Mouse (Mus musculus) CH12.LX (cell line): ENCODE results near the gene Tmem198. TPM values are rescaled to one million over a fixed set of nuclear protein-coding genes. Genes with fewer than 3 reads are reported as not detected.

Experiments used
- DNase-seq: peaks from one replicate; pipeline ENCODE4 v3.0.0-alpha.2; 2013; ENCODE audit errors: extremely low read depth
- H3K27ac ChIP-seq: 2 replicates; pipeline ENCODE4 v1.5.1; 2012; ENCODE audit warnings: low read depth, mild to moderate bottlenecking, control low read depth, moderate library complexity; ENCODE audit not compliant: insufficient read depth
- H3K27me3 ChIP-seq: replicated peaks from 2 replicates; pipeline ENCODE3; 2012; ENCODE audit warnings: inconsistent platforms
- H3K36me3 ChIP-seq, 2 experiments: replicated peaks in 1 of 2; 2 replicates each; pipeline versions ENCODE3 to v1.6.1; 2012; ENCODE audit warnings: inconsistent platforms in 1 of 2, low read length in 1 of 2, mild to moderate bottlenecking in 1 of 2, mixed read lengths in 1 of 2, moderate library complexity in 1 of 2; ENCODE audit not compliant: control insufficient read depth in 1 of 2, insufficient read depth in 1 of 2
- H3K4me1 ChIP-seq, 2 experiments: 2 replicates each; pipeline ENCODE4 v1.6.1; 2012; ENCODE audit warnings: inconsistent platforms in 1 of 2, moderate library complexity in 1 of 2; ENCODE audit not compliant: insufficient read depth in 2 of 2, control insufficient read depth in 1 of 2
- H3K4me2 ChIP-seq: 2 replicates; pipeline ENCODE4 v1.6.1; 2012; ENCODE audit warnings: low read depth, mild to moderate bottlenecking, control low read depth; ENCODE audit not compliant: poor library complexity, insufficient read depth, severe bottlenecking
- H3K4me3 ChIP-seq, 3 experiments: fragments of 150-350 bp in 1 of 3; sonication (generic) in 1 of 3; replicated peaks in 1 of 3; 2 replicates each; pipeline versions ENCODE3 to v1.5.1; 2011 to 2012; ENCODE audit warnings: low read depth in 2 of 3, low read length in 2 of 3, mild to moderate bottlenecking in 2 of 3, moderate library complexity in 2 of 3, control low read depth in 1 of 3, improper control_type of control experiment in 1 of 3, inconsistent platforms in 1 of 3, mixed read lengths in 1 of 3; ENCODE audit not compliant: poor library complexity in 1 of 3
- H3K79me2 ChIP-seq: replicated peaks from 2 replicates; pipeline ENCODE4 v1.6.1; 2012; ENCODE audit warnings: mild to moderate bottlenecking, moderate library complexity; ENCODE audit not compliant: control insufficient read depth, poor library complexity, insufficient read depth, severe bottlenecking; ENCODE audit errors: extremely low read depth
- H3K9ac ChIP-seq: 2 replicates; pipeline ENCODE4 v1.6.1; 2012; ENCODE audit warnings: low read depth, mild to moderate bottlenecking, control low read depth, moderate library complexity; ENCODE audit not compliant: insufficient read depth
- H3K9me3 ChIP-seq: replicated peaks from 2 replicates; pipeline ENCODE3; 2012; ENCODE audit warnings: low read length, inconsistent platforms, mixed read lengths
- BHLHE40 ChIP-seq: IDR thresholded peaks from 2 replicates; pipeline ENCODE4 v1.6.1; 2011; ENCODE audit warnings: mild to moderate bottlenecking, low read depth, low read length, improper control_type of control experiment
- CHD2 ChIP-seq: IDR thresholded peaks from 2 replicates; pipeline ENCODE4 v1.6.1; 2011; ENCODE audit warnings: low read length, improper control_type of control experiment
- ETS1 ChIP-seq: conservative IDR thresholded peaks from 2 replicates; pipeline ENCODE4 v1.6.1; 2012; ENCODE audit warnings: low read depth, mild to moderate bottlenecking, inconsistent platforms, low read length, improper control_type of control experiment, moderate library complexity
- MAFK ChIP-seq: IDR thresholded peaks from 2 replicates; pipeline ENCODE4 v1.6.1; 2011; ENCODE audit warnings: low read length, improper control_type of control experiment; ENCODE audit not compliant: insufficient replicate concordance
- MAZ ChIP-seq: IDR thresholded peaks from 2 replicates; pipeline ENCODE4 v1.6.1; 2012; ENCODE audit warnings: low read depth, mild to moderate bottlenecking, inconsistent platforms, low read length, improper control_type of control experiment, moderate library complexity
- MXI1 ChIP-seq: IDR thresholded peaks from 2 replicates; pipeline ENCODE4 v1.6.1; 2011; ENCODE audit warnings: mild to moderate bottlenecking, low read depth, low read length, improper control_type of control experiment
- NELFE ChIP-seq: IDR thresholded peaks from 2 replicates; pipeline ENCODE4 v1.6.1; 2011; ENCODE audit warnings: low read depth, low read length, improper control_type of control experiment
- NRF1 ChIP-seq: IDR thresholded peaks from 2 replicates; pipeline ENCODE4 v1.6.1; 2014; ENCODE audit warnings: low read depth, mild to moderate bottlenecking, inconsistent platforms, low read length, improper control_type of control experiment, moderate library complexity
- PAX5 ChIP-seq: IDR thresholded peaks from 2 replicates; pipeline ENCODE4 v1.6.1; 2012; ENCODE audit warnings: low read length, inconsistent platforms, mixed read lengths
- POLR2A ChIP-seq: IDR thresholded peaks from 2 replicates; pipeline ENCODE4 v1.6.1; 2011; ENCODE audit warnings: low read depth, mild to moderate bottlenecking, improper control_type of control experiment, low read length
- RAD21 ChIP-seq: IDR thresholded peaks from 2 replicates; pipeline ENCODE4 v1.6.1; 2011; ENCODE audit warnings: low read depth, mild to moderate bottlenecking, low read length, improper control_type of control experiment, moderate library complexity
- UBTF ChIP-seq: IDR thresholded peaks from 2 replicates; pipeline ENCODE4 v1.6.1; 2012; ENCODE audit warnings: low read depth, mild to moderate bottlenecking, inconsistent platforms, low read length, improper control_type of control experiment, moderate library complexity
- USF1 ChIP-seq: IDR thresholded peaks from 2 replicates; pipeline ENCODE4 v1.6.1; 2014; ENCODE audit warnings: low read depth, mild to moderate bottlenecking, inconsistent platforms, low read length, improper control_type of control experiment
- dilution Hi-C: fragments of 300-500 bp; cut with MboI; formaldehyde crosslinking; loops from 2 replicates; pipeline ENCODE4 v1.14.3; 2020; ENCODE audit warnings: low sequenced_read_pairs; ENCODE audit not compliant: extremely low pct_unique_long_range_greater_than_20kb, extremely low pct_ligation_motif_present
- in situ Hi-C: fragments of 300-500 bp; cut with MboI; formaldehyde crosslinking; loops from 3 replicates; pipeline ENCODE4 v1.14.3; 2019; ENCODE audit warnings: low sequenced_read_pairs, low pct_ligation_motif_present, low pct_unique_long_range_greater_than_20kb, mixed read lengths
- polyA plus RNA-seq: library from polyadenylated mRNA; unstranded; fragments of >175 nt; gene quantifications from 2 replicates; pipeline ENCODE4 v1.2.1, GENCODE M21; 2012; ENCODE audit warnings: low read depth; ENCODE audit not compliant: insufficient read length
- total RNA-seq, 2 experiments: library from RNA; depleted of rRNA; stranded (reverse); fragments of 300-350 nt in 1 of 2; fragments of >200 nt in 1 of 2; gene quantifications; 2 replicates each; pipeline ENCODE4 v1.2.3; 2012 to 2014

Tmem198 gene
- total and polyA plus RNA-seq, 3 experiments = 0.51 to 1.1 (median 0.80) TPM

- Histone ChIP-seq H3K4me3 (no peak overlapping the region), H3K9me3 (no peaks in the 10 kb centered on the region), H3K36me3 (peaks cover 33 to 49% of the 10 kb centered on the region in 2 experiments), H3K79me2 (no peaks in the 10 kb centered on the region), H3K4me2 (no peak overlapping the region), H3K9ac (no peak overlapping the region), H3K4me1 (peaks cover 17 to 28% of the 10 kb centered on the region in 2 experiments), H3K27ac (no peak overlapping the region), H3K27me3 (peaks cover 29% of the 10 kb centered on the region)
- dilution Hi-C loops (no loop called here), in situ Hi-C loops (no loop called here)
- no peak for DNase-seq
- no peak for TF ChIP-seq NRF1
- no peak for TF ChIP-seq PAX5
- no peak for TF ChIP-seq UBTF
- TF ChIP-seq RAD21 = no peak
Observed at GRCm38 (mm10) chr1:75444208-75444607, 35.1 kb upstream of the Tmem198 start.

- peaks cover 27 to 39% of the 10 kb centered on the region in 2 experiments for H3K36me3 ChIP-seq
- H3K9ac ChIP-seq = no peak overlapping the region
- no peak overlapping the region for H3K4me3 ChIP-seq
- H3K27ac ChIP-seq = no peak overlapping the region
- no peak for DNase-seq
- peaks cover 18 to 32% of the 10 kb centered on the region in 2 experiments for H3K4me1 ChIP-seq
- H3K9me3 ChIP-seq = no peaks in the 10 kb centered on the region
- dilution Hi-C loops = no loop called here
- H3K27me3 ChIP-seq = peaks cover 39% of the 10 kb centered on the region
- no peak overlapping the region for H3K4me2 ChIP-seq
- in situ Hi-C loops = no loop called here
- TF ChIP-seq RAD21 = no peak
- no peak for TF ChIP-seq ETS1
- no peak for TF ChIP-seq NRF1
- TF ChIP-seq NELFE = no peak
- TF ChIP-seq MAFK = no peak
- TF ChIP-seq CHD2 = no peak
- TF ChIP-seq USF1 = no peak
- no peak for TF ChIP-seq MXI1
- TF ChIP-seq PAX5 = no peak
- TF ChIP-seq BHLHE40 = no peak
- no peak for TF ChIP-seq POLR2A
- TF ChIP-seq MAZ = no peak
- TF ChIP-seq, all 38 proteins: peak for 0
- H3K79me2 ChIP-seq = no peaks in the 10 kb centered on the region
Observed at GRCm38 (mm10) chr1:75445141-75445701, 34.1 kb upstream of the Tmem198 start.
